Mouse (Mus musculus) erythroblast, embryonic 14.5 days (primary cell): ENCODE results near the gene Dctn2. TPM values are rescaled to one million over a fixed set of nuclear protein-coding genes. Genes with fewer than 3 reads are reported as not detected.

Experiments used
- H3K27me3 ChIP-seq: 2 replicates; pipeline ENCODE4 v1.6.1; 2012; ENCODE audit warnings: inconsistent platforms; ENCODE audit not compliant: control insufficient read depth
- H3K36me3 ChIP-seq: 2 replicates; pipeline ENCODE4 v1.6.1; 2012; ENCODE audit warnings: mild to moderate bottlenecking, inconsistent platforms; ENCODE audit not compliant: control insufficient read depth
- H3K4me1 ChIP-seq: 2 replicates; pipeline ENCODE4 v1.6.1; 2012; ENCODE audit warnings: inconsistent platforms; ENCODE audit not compliant: control insufficient read depth
- H3K4me3 ChIP-seq: replicated peaks from 2 replicates; pipeline ENCODE3; 2012; ENCODE audit warnings: moderate library complexity, mild to moderate bottlenecking, inconsistent platforms
- H3K9me3 ChIP-seq: 2 replicates; pipeline ENCODE4 v1.6.1; 2012; ENCODE audit warnings: low read length, inconsistent platforms, mixed read lengths; ENCODE audit not compliant: control insufficient read depth
- GATA1 ChIP-seq: IDR thresholded peaks from 2 replicates; pipeline ENCODE4 v1.6.1; 2012; ENCODE audit warnings: low read length, inconsistent platforms, mixed read lengths
- TAL1 ChIP-seq: IDR thresholded peaks from 3 replicates; pipeline ENCODE4 v1.6.1; 2012; ENCODE audit warnings: low read length, inconsistent platforms, mixed read lengths
- polyA plus RNA-seq: library from polyadenylated mRNA; stranded (reverse); fragments of >175 nt; gene quantifications from 2 replicates; pipeline ENCODE4 v1.2.3, GENCODE M21; 2012

The Dctn2 gene
- polyA plus RNA-seq, 1 experiment: 15.3 TPM

DNA sequence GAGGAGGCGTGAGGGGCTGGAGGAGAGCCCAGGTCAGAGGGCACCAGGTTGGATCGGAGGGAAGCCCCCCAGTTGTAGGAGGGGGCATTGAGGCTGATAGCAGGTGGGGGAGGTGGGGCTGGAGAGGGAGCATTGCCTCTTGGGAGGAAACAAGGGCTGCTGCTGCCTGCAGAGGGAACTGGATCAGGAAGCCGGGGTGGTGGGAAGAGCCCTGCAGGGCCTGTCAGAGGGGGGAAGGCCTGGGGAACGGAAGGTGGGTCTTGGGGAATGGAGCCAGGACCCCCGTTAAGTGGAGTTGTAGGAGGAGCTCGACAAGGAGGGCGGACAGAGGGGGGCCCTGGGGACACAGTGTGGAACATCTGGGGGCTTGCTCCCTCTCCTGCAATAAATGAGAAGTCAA lies 20.0 kb downstream of the Dctn2 start:
- Histone ChIP-seq H3K9me3 (no peaks in the 10 kb centered on the region), H3K4me1 (peaks cover 53% of the 10 kb centered on the region), H3K36me3 (peaks cover 67% of the 10 kb centered on the region), H3K27me3 (no peaks in the 10 kb centered on the region), H3K4me3 (peak overlapping the region; percentile 82)
- TF ChIP-seq TAL1: no peak
- no peak for TF ChIP-seq GATA1

DNA sequence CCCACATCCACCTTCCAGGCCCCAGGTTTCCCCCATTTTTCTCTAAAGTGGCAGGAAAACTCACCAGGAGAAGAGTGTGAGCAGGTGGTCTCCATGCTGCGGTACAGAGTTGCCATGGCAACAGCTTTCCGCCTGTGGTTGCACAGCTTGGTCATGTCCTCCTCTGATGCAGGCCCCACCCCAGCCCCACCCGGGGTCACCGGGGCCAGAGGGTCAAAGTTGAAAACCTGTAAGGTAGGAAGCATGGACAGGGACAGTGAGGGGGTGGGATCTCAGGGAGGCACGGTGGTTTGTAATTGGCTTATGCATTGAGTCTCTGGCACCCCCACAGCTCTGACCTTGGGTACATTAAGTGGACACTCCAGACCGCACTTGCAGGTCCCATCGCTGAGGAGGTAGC lies 20.6 kb downstream of the Dctn2 start:
- peaks cover 65% of the 10 kb centered on the region for H3K36me3 ChIP-seq
- H3K27me3 ChIP-seq: no peaks in the 10 kb centered on the region
- H3K9me3 ChIP-seq: no peaks in the 10 kb centered on the region
- H3K4me3 ChIP-seq: peak overlapping the region; percentile 82
- TF ChIP-seq TAL1 (no peak), GATA1 (no peak)
- H3K4me1 ChIP-seq: peaks cover 57% of the 10 kb centered on the region

DNA sequence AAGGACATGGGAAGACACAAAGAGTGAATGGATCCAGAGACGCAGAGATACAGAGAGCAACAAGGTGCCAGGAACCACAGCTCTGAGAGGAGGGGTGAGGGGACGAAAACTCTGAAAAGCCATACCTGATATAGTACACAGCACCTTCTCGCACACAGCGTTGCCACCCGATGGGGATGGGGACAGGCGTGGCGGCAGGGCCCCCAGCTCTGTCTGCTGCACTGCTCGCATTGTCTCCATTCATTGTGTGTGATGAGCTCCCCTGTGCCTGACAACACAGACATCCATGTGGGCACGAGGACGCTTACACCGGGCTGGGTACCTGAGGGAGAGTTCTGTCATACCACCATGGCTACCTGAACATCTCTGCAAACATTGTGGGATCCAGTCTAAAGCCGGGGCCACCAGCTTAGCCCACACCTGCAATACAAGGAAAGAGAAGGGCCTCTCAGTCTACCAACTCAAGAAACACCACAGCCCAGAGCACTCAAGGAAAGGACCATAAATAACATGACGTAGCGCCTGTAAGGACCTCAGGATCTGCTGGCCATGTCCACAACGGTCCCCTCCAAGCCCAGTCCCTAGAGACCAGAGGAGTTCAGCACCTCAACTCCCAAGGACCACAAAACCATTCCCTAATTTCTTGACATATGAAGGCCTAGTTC lies 21.2 kb downstream of the Dctn2 start:
- peak overlapping the region; percentile 82 for H3K4me3 ChIP-seq
- no peaks in the 10 kb centered on the region for H3K9me3 ChIP-seq
- no peaks in the 10 kb centered on the region for H3K27me3 ChIP-seq
- peaks cover 64% of the 10 kb centered on the region for H3K4me1 ChIP-seq
- no peak for TF ChIP-seq GATA1
- TF ChIP-seq TAL1: no peak
- peaks cover 64% of the 10 kb centered on the region for H3K36me3 ChIP-seq

DNA sequence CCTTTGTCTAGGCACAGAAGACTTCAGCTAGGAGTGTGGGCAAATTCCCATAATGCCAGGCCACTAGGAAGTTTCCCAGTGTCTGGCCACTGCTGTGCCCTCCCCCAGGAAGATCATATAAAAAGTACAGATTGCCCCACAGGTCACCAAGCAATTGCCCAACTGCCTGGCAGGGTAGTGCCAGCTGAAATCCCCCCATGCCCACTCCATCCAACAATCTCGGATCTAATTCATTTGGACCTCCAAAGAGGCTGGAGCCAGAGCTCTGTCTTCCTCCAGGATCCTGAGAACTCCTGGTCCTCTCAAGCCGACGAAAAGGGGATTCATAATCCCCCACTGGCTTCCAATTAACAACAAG lies 21.7 kb downstream of the Dctn2 start:
- Histone ChIP-seq H3K27me3 (no peaks in the 10 kb centered on the region), H3K36me3 (peaks cover 64% of the 10 kb centered on the region), H3K4me3 (peak overlapping the region; percentile 82), H3K9me3 (no peaks in the 10 kb centered on the region), H3K4me1 (peaks cover 69% of the 10 kb centered on the region)
- TF ChIP-seq GATA1 (no peak), TAL1 (no peak)

DNA sequence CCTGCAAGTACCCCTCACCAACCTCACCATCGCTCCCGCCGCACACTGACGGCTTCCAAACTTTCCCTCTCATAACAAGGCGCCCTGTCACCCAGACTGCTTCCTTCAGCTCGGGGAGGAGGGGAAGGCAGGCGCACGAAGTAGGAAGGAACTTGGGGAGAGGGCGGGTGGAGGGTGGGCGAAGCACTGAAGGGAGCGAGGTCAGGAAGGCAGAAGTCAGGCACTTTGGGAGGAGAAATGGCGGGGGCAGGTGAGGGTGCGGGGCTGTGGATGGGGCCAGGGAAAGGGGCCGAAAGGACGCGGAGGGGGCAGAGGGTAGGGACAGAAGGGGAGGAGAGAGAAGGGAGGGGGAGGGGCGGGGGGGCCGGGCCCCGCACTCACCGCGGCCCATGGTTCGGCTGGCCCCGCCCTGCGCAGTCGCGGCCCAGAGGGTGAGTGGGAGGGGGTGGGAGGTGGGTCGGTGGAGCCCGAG lies 22.2 kb downstream of the Dctn2 start:
- Histone ChIP-seq H3K27me3 (no peaks in the 10 kb centered on the region), H3K36me3 (peaks cover 64% of the 10 kb centered on the region), H3K9me3 (no peaks in the 10 kb centered on the region), H3K4me1 (peaks cover 73% of the 10 kb centered on the region), H3K4me3 (peak overlapping the region; percentile 82)
- no peak for TF ChIP-seq GATA1
- TF ChIP-seq TAL1: no peak

DNA sequence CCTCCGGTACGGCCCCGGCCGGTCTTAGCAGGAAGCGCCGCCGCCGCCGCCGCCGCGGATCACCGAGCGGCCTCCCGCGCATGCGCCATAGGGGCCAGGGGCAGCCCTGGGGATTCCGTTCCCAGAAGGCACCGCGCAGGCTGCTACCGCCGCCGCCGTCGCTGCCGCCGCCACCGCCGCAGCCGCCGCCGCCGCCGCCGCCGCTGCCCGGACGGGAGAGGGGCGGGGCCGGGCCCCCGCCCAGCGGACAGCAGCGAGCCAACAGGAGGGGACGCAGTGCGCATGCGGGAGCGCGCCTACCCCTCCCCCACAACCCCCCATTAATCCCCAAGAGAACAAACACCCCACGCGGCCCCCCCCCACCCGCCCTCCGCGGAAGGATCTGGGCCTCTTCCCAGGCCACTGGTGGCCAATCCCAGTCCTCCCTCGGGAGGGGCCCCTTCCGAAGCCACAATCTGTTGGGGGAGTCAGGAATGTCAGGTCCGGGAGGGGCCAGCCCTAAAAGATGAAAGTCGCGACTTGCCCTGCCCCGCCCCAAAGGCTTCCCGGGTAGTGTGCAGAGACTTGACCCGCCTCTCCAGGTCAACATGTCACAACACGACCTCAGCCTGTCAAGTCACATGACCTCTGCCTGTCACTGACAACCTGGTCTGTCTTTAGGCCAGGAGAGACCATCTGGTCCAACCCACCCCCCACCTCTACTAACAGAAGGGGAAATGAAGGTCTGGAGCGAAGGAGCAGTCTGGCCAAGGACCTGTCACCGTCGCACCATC lies 22.8 kb downstream of the Dctn2 start, which contains the start of gene Mbd6:
Gene Mbd6 (minus strand): TSS at position 219 of the 773 bp plus-strand sequence.
- no peaks in the 10 kb centered on the region for H3K27me3 ChIP-seq
- H3K4me3 ChIP-seq: peak within 1 kb of the TSS; percentile 82
- H3K4me1 ChIP-seq: peaks cover 79% of the 10 kb centered on the region
- H3K36me3 ChIP-seq: peaks cover 64% of the 10 kb centered on the region
- no peaks in the 10 kb centered on the region for H3K9me3 ChIP-seq
- no peak for TF ChIP-seq GATA1
- no peak for TF ChIP-seq TAL1

DNA sequence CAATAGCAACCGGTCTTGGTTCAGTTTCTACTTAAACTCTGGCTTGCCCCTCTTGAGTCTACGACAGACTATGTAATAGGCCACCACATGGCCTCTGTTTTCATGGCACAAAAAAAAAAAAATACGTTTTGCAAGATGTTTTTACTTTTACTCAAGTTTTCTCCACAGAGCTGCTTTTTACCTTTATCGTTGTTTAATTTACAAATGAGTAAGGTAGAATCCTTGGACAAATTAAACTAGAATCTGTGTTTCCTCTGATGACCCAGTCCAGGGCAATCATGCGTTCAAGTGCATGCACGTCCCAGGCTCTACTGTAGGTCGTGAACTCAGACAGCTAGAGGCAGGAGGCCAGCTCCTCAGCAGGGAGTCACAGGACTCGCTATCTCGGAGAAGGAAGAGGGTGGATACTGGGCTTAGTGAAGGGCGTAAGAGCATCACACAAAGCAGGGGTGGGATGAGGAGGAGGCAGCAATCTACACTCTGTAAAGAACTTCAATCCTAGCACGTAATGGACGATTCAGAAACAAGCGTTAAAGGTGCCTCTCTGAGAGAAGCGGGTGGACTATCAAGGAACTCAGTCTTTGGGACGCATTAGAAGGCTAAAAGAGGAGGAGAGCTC lies 23.5 kb downstream of the Dctn2 start:
- Histone ChIP-seq H3K9me3 (no peaks in the 10 kb centered on the region), H3K36me3 (peaks cover 64% of the 10 kb centered on the region), H3K4me3 (peak overlapping the region; percentile 82), H3K27me3 (no peaks in the 10 kb centered on the region), H3K4me1 (peaks cover 82% of the 10 kb centered on the region)
- peak; percentile 3; the same call in 1 of the 2 replicates for TF ChIP-seq GATA1
- no peak for TF ChIP-seq TAL1

DNA sequence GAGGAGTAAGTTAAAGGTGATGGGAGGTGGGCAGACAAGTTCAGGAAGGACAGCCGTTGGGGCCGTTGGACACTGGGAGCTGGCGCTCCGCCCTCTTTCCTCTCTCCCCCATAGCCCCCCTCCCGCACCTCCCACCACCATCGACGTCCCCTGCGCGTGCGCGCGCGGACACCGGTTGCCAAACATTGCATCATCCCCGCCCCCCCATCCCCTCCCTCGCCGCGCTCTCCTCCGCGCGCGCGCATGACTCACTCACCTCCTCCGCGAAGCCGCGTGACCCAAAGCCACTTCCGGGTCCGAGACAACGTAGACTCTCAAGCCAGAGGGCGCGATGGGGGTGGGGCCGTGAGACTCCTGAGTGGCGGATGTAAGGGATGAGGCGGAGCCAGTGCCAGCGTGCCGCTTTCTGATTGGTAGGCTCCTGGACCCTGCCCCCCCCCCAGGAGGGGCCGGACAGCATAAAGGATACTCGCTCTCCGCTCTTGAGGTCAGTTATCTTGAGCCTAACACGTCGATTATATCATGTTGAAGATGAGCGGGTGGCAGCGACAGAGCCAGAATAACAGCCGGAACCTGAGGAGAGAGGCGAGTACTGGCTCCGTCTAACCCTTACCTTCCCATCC lies 24.2 kb downstream of the Dctn2 start:
- H3K4me3 ChIP-seq: peak overlapping the region; percentile 82
- TF ChIP-seq TAL1: no peak
- no peak for TF ChIP-seq GATA1
- H3K4me1 ChIP-seq: peaks cover 85% of the 10 kb centered on the region
- peaks cover 64% of the 10 kb centered on the region for H3K36me3 ChIP-seq
- H3K27me3 ChIP-seq: no peaks in the 10 kb centered on the region
- no peaks in the 10 kb centered on the region for H3K9me3 ChIP-seq
